Mouse (Mus musculus) kidney, embryonic 16.5 days (tissue): ENCODE results near the gene Igf2bp3. TPM values are rescaled to one million over a fixed set of nuclear protein-coding genes. Genes with fewer than 3 reads are reported as not detected.

Experiments used
- ATAC-seq: fragments of 200-750 bp; cut with Nextera tagmentation; 2 replicates; pipeline ENCODE4 v1.8.0; 2017; ENCODE audit warnings: moderate TSS enrichment; ENCODE audit not compliant: low FRiP score, low TSS enrichment
- H3K27ac ChIP-seq: fragments of 300-500 bp; sonication (generic); 2 replicates; pipeline ENCODE4 v1.5.1; 2014; ENCODE audit warnings: low read length
- H3K27me3 ChIP-seq: fragments of 300-500 bp; sonication (generic); 2 replicates; pipeline ENCODE4 v1.6.1; 2014; ENCODE audit warnings: low read length, control low read depth, mixed read lengths; ENCODE audit not compliant: insufficient read depth
- H3K36me3 ChIP-seq: fragments of 300-500 bp; sonication (generic); 2 replicates; pipeline ENCODE4 v1.6.1; 2014; ENCODE audit warnings: low read length, control low read depth, mixed read lengths; ENCODE audit not compliant: insufficient read depth
- H3K4me1 ChIP-seq: fragments of 300-500 bp; sonication (generic); 2 replicates; pipeline ENCODE4 v1.6.1; 2014; ENCODE audit warnings: low read length, control low read depth, mixed read lengths; ENCODE audit not compliant: insufficient read depth
- H3K4me2 ChIP-seq: fragments of 300-500 bp; sonication (generic); replicated peaks from 2 replicates; pipeline ENCODE4 v1.6.1; 2014; ENCODE audit warnings: low read depth, low read length
- H3K4me3 ChIP-seq: fragments of 300-500 bp; sonication (generic); 2 replicates; pipeline ENCODE4 v1.5.1; 2014; ENCODE audit warnings: mild to moderate bottlenecking, low read length
- H3K9ac ChIP-seq: fragments of 300-500 bp; sonication (generic); replicated peaks from 2 replicates; pipeline ENCODE4 v1.6.1; 2014; ENCODE audit warnings: low read length
- H3K9me3 ChIP-seq: fragments of 300-500 bp; sonication (generic); 2 replicates; pipeline ENCODE4 v1.6.1; 2016; ENCODE audit warnings: low read length, control low read depth
- WGBS: fragments of 180-500 bp; shearing (Covaris S2); extraction: QIAGEN DNeasy Blood & Tissue Kit; methylation state at CpG from one replicate; pipeline ENCODE4 v1.1.7; 2014; 5-methylcytosine and 5-hydroxymethylcytosine counted together
- polyA plus RNA-seq: library from polyadenylated mRNA; unstranded; fragments of >200 nt; fragmentation: Nextera tagmentation; extraction: Ambion mirVana; gene quantifications from 2 replicates; pipeline ENCODE4 v1.2.1, GENCODE M21; 2015

The Igf2bp3 gene
- polyA plus RNA-seq, 1 experiment from 2014 or later = 40.8 TPM

- Histone ChIP-seq H3K36me3 (no peaks in the 10 kb centered on the region), H3K4me2 (peak overlapping the region; percentile 26; the same call in 1 of the 2 replicates), H3K4me1 (peaks cover 29% of the 10 kb centered on the region), H3K9me3 (no peaks in the 10 kb centered on the region), H3K27me3 (no peaks in the 10 kb centered on the region), H3K27ac (peak overlapping the region; percentile 95), H3K9ac (no peak overlapping the region), H3K4me3 (no peak overlapping the region)
- no peak for ATAC-seq
- 76% methylated on average over 5 of the region's 5 CpGs for WGBS
Measured at GRCm38 (mm10) chr6:49149202-49149930, 65.4 kb downstream of the Igf2bp3 start.

DNA sequence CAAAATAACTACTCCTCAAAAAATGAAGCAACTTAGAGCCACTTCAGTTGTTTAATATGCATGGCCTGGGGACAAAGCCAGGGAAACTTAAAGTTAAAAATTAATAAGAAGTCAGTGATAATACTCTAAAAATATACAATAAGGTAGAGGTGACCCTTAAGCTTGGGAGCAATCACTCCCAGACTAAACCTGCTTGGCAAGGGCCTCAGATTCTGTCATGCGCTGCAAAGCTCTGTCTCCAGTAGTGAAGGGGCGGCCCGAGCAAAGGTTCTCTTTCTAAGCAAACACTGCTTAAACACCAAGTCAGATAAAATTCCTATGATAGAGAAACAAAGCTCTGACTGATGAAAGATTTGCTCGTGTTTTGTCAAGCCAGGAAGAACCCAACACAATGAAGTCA, 66.0 kb downstream of the Igf2bp3 start:
- Histone ChIP-seq H3K27me3 (no peaks in the 10 kb centered on the region), H3K9ac (no peak overlapping the region), H3K4me3 (no peak overlapping the region), H3K9me3 (no peaks in the 10 kb centered on the region), H3K27ac (peak overlapping the region; percentile 95), H3K4me1 (peaks cover 29% of the 10 kb centered on the region), H3K36me3 (no peaks in the 10 kb centered on the region), H3K4me2 (no peak overlapping the region)
- WGBS = 29% methylated on average over 4 of the region's 4 CpGs
- peak; percentile 90 for ATAC-seq

DNA sequence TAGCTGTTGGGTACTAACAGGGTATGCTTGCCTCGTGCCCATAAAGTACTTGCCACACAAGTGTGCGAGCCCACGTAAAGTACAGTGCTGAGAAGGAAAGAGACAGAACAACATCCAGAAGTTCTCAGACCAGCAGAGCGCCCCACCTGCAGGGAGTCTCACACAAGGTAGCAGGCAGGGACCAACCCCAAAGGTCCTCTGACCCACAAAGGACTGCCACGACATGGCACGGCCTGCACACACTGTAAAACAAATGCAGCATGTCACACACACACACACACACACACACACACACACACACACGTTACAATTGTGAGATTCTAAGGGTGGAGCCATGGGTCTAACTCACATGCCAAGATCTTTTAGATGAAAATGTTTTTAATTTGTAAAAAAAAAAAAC, 66.4 kb downstream of the Igf2bp3 start:
- no peak overlapping the region for H3K9ac ChIP-seq
- H3K9me3 ChIP-seq = no peaks in the 10 kb centered on the region
- peak overlapping the region; percentile 84 for H3K27ac ChIP-seq
- H3K4me3 ChIP-seq = no peak overlapping the region
- peaks cover 29% of the 10 kb centered on the region for H3K4me1 ChIP-seq
- 59% methylated on average over 7 of the region's 7 CpGs for WGBS
- no peak for ATAC-seq
- no peak overlapping the region for H3K4me2 ChIP-seq
- no peaks in the 10 kb centered on the region for H3K27me3 ChIP-seq
- no peaks in the 10 kb centered on the region for H3K36me3 ChIP-seq

GRCm38 (mm10) chr6:49146461-49146860, 68.3 kb downstream of the Igf2bp3 start:
- H3K4me3 ChIP-seq = no peak overlapping the region
- no peak overlapping the region for H3K4me2 ChIP-seq
- H3K36me3 ChIP-seq = no peaks in the 10 kb centered on the region
- peak overlapping the region; percentile 17; the same call in 1 of the 2 replicates for H3K27ac ChIP-seq
- no peak for ATAC-seq
- no peaks in the 10 kb centered on the region for H3K9me3 ChIP-seq
- no peak overlapping the region for H3K9ac ChIP-seq
- peaks cover 26% of the 10 kb centered on the region for H3K4me1 ChIP-seq
- no peaks in the 10 kb centered on the region for H3K27me3 ChIP-seq
- 79% methylated on average over 2 of the region's 2 CpGs for WGBS

DNA sequence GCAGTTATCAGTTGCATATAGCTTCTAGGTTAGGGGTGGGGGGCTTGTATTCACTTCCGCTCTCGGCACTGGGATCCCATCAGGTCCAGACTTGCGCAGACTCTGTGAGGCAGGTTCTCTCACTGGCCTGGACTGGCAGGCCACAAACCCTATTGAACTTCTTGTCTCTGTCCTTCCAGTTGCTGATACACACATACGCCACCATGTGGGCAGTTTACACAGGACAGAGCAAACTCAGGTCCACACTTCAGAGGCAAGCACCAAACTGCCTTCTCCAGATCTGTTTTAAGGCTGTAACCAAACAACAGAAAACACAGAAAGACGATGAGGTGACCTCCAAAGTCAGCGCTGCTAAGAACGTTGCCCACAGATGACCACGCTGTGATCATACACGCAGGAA, 72.3 kb downstream of the Igf2bp3 start:
- 0 out of 2 replicates have a peak, but pooled peaks cover 3% of the 10 kb centered on the region for H3K36me3 ChIP-seq
- H3K27ac ChIP-seq = no peak overlapping the region
- no peaks in the 10 kb centered on the region for H3K27me3 ChIP-seq
- peaks cover 10% of the 10 kb centered on the region; the same call in 1 of the 2 replicates for H3K4me1 ChIP-seq
- no peak overlapping the region for H3K9ac ChIP-seq
- no peak overlapping the region for H3K4me3 ChIP-seq
- H3K9me3 ChIP-seq = no peaks in the 10 kb centered on the region
- no peak for ATAC-seq
- 85% methylated on average over 9 of the region's 9 CpGs for WGBS
- H3K4me2 ChIP-seq = no peak overlapping the region

GRCm38 (mm10) chr6:49141125-49141524, 73.6 kb downstream of the Igf2bp3 start:
- Histone ChIP-seq H3K9me3 (no peaks in the 10 kb centered on the region), H3K27me3 (no peaks in the 10 kb centered on the region), H3K4me1 (peaks cover 2% of the 10 kb centered on the region; the same call in 1 of the 2 replicates), H3K4me3 (no peak overlapping the region), H3K27ac (no peak overlapping the region), H3K9ac (no peak overlapping the region), H3K36me3 (0 out of 2 replicates have a peak, but pooled peaks cover 3% of the 10 kb centered on the region), H3K4me2 (no peak overlapping the region)
- WGBS = 74% methylated on average over 5 of the region's 5 CpGs
- no peak for ATAC-seq

DNA sequence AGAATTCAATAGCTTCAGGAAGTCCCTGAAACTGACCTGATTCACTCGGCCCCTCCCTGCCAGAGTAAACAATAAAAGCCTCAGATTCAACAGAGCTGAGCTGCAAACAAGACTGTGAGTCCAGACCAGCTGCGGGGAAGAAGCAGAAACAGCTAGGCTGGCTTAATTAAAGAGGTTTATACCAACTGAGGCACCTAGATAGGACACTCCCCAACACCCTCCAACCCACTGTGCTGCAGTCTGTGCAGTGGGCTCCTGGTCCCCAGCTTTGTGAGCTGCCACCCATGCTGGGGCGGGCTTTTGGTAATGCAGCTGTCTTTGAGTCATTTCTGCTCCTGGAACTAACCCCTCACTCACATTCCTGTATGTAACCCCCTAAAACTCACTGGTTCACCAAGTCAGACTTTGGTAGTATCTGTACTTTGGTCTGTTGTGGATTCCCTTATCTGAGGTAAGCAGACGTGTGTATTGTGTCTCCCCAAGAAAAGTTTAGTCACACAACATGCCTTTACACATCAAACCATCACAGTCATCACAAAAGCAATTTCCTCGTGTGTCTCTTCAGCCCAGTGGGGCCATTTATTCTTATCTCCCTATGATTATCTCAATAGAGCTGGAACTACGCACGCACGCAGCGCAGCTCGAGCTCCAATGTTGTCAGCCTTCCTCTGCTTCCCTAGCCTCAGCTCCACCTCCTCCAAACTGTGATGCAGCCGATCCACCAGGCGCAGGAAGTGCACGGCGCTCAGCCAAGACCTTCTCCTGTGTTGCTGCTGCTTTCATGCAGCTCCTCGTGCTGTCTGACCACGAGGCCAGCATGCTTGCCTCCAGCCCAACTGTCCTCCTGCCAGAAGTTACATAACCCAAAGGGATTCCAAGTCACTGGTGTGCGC, 76.4 kb downstream of the Igf2bp3 start:
- H3K4me3 ChIP-seq = no peak overlapping the region
- H3K27ac ChIP-seq = no peak overlapping the region
- H3K36me3 ChIP-seq = 0 out of 2 replicates have a peak, but pooled peaks cover 3% of the 10 kb centered on the region
- ATAC-seq = no peak
- WGBS = 76% methylated on average over 17 of the region's 17 CpGs
- H3K9me3 ChIP-seq = no peaks in the 10 kb centered on the region
- no peak overlapping the region for H3K9ac ChIP-seq
- no peaks in the 10 kb centered on the region for H3K27me3 ChIP-seq
- H3K4me1 ChIP-seq = peaks cover 12% of the 10 kb centered on the region
- no peak overlapping the region for H3K4me2 ChIP-seq

GRCm38 (mm10) chr6:49136739-49137138, 78.0 kb downstream of the Igf2bp3 start:
- Histone ChIP-seq H3K9me3 (no peaks in the 10 kb centered on the region), H3K36me3 (peaks cover 6% of the 10 kb centered on the region; the same call in 1 of the 2 replicates), H3K27ac (no peak overlapping the region), H3K27me3 (no peaks in the 10 kb centered on the region), H3K4me2 (no peak overlapping the region), H3K4me3 (no peak overlapping the region), H3K9ac (no peak overlapping the region), H3K4me1 (peaks cover 12% of the 10 kb centered on the region)
- WGBS = 63% methylated on average over 5 of the region's 5 CpGs
- ATAC-seq = no peak

- Histone ChIP-seq H3K9me3 (no peaks in the 10 kb centered on the region), H3K27me3 (no peaks in the 10 kb centered on the region), H3K9ac (no peak overlapping the region), H3K4me1 (peaks cover 12% of the 10 kb centered on the region), H3K4me2 (no peak overlapping the region), H3K27ac (no peak overlapping the region), H3K4me3 (no peak overlapping the region), H3K36me3 (peaks cover 3% of the 10 kb centered on the region; the same call in 1 of the 2 replicates)
- no peak for ATAC-seq
- 70% methylated on average over 6 of the region's 6 CpGs for WGBS
Measured at GRCm38 (mm10) chr6:49132352-49133090, 82.2 kb downstream of the Igf2bp3 start.
